Mouse (Mus musculus): ENCODE data around the gene Irf7. TPM values are rescaled to one million over a fixed set of nuclear protein-coding genes. Genes with fewer than 3 reads are reported as not detected.

The Irf7 gene
- total and polyA plus RNA-seq, 3 experiments, result 1.9 to 2.0 TPM; not detected in 1

- Histone ChIP-seq H3K79me2 (ENCODE audit: control insufficient read depth, insufficient read depth, low read length, poor library complexity) (no peaks in the 10 kb centered on the region), H3K4me3 (ENCODE audit: control insufficient read depth in 1 of 2, insufficient read depth in 1 of 2, low read depth in 2 of 2, low read length in 2 of 2) (no peak overlapping the region), H3K27ac (ENCODE audit: control insufficient read depth, low read depth, low read length) (no peak overlapping the region), H3K9me3 (replicated peaks; ENCODE audit: insufficient read depth, low read length) (no peaks in the 10 kb centered on the region), H3K4me1 (ENCODE audit: control insufficient read depth in 1 of 2, insufficient read depth in 2 of 2, low read length in 2 of 2) (no peaks in the 10 kb centered on the region), H3K9ac (ENCODE audit: control insufficient read depth, low read depth, low read length, poor library complexity, severe bottlenecking) (no peak overlapping the region), H3K27me3 (ENCODE audit: control insufficient read depth in 1 of 2, insufficient read depth in 2 of 2, low read length in 2 of 2) (no peaks in the 10 kb centered on the region), H3K36me3 (ENCODE audit: control insufficient read depth in 1 of 2, insufficient read depth in 2 of 2, low read length in 2 of 2) (no peaks in the 10 kb centered on the region)
- no peak for TF ChIP-seq ELF1 (IDR thresholded peaks at IDR 0.05; ENCODE audit: low read depth, low read length)
- no peak for TF ChIP-seq NRF1 (IDR thresholded peaks at IDR 0.05; ENCODE audit: insufficient read depth, low read depth, low read length, poor library complexity, severe bottlenecking)
- no peak for TF ChIP-seq ZKSCAN1 (IDR thresholded peaks at IDR 0.05; ENCODE audit: low read depth, low read length)
- TF ChIP-seq TBP (IDR thresholded peaks at IDR 0.05; ENCODE audit: low read depth, low read length), result no peak
- TF ChIP-seq TCF12 (IDR thresholded peaks at IDR 0.05; ENCODE audit: low read depth, low read length), result no peak
- TF ChIP-seq MEF2A (IDR thresholded peaks at IDR 0.05; ENCODE audit: extremely low read depth, insufficient replicate concordance, low read depth, low read length, poor library complexity, severe bottlenecking), result no peak
- no peak for TF ChIP-seq SMC3 (IDR thresholded peaks at IDR 0.05; ENCODE audit: low read depth, low read length)
- no peak for TF ChIP-seq UBTF (IDR thresholded peaks at IDR 0.05; ENCODE audit: borderline replicate concordance, insufficient read depth, low read depth, low read length)
- TF ChIP-seq POLR2A (IDR thresholded peaks at IDR 0.05; ENCODE audit: control insufficient read depth in 1 of 2, insufficient read depth in 1 of 2, low read depth in 1 of 2, low read length in 2 of 2, poor library complexity in 1 of 2), result no peak
- no peak for TF ChIP-seq TAL1 (IDR thresholded peaks at IDR 0.05; ENCODE audit: low read length)
- TF ChIP-seq ETS1 (IDR thresholded peaks at IDR 0.05; ENCODE audit: low read depth, low read length), result no peak
- TF ChIP-seq RCOR1 (IDR thresholded peaks at IDR 0.05; ENCODE audit: low read depth, low read length), result no peak
- no peak for TF ChIP-seq E2F4 (IDR thresholded peaks at IDR 0.05; ENCODE audit: borderline replicate concordance, low read depth, low read length)
- no peak for TF ChIP-seq MYB (IDR thresholded peaks at IDR 0.05; ENCODE audit: low read depth, low read length)
- no peak for TF ChIP-seq POLR2AphosphoS2 (IDR thresholded peaks at IDR 0.05; ENCODE audit: low read length)
- no peak for DNase-seq (ENCODE audit: low read depth, low spot score)
Measured at GRCm38 (mm10) chr7:141281442-141281841, 15.2 kb upstream of the Irf7 start.

DNA sequence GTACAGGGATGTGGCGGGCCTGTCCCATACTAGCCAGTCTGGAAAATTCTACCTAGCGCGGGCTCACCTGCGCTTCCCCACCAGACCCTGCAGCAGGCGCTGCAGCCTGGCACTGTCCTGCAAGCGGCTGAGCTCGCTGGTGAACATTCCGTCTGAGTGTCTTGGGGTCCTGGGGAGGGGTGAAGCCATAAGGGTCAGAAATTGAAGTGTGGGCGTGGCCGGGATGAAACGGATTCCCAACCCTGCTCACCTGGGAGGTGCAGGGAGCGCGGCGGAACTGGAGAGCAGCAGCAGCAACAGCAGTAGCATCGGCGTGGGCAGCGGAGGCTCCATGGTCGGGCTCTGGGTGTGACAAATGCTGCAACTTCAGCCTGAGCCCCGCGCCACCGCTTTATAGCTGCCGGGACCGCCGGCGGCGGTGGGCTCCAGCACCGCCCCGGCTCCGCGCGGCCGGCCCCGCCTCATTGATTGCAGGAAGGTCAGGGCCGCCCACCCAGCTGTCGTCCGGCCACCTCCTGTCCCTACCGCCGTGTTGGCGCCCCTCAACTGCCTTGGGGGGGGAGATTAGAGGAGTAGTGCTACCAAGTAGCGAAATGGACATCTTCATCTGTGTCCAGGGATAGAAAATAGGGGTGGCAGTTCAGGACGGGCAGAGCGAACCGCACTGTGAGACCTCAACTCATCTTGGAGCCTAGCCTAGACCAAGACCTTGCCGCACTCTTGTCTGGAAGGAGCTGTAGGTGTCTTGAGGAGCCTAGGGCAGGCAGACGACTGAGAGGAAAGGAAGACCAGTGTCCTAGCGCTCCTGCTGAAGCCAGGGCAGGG is 12.7 kb upstream of the Irf7 start, which contains the start of gene Sct:
Gene Sct (minus strand): TSS at position 368 of the 825 bp plus-strand sequence.
- no peaks in the 10 kb centered on the region for H3K36me3 ChIP-seq (ENCODE audit: control insufficient read depth in 1 of 2, insufficient read depth in 2 of 2, low read length in 2 of 2)
- no peaks in the 10 kb centered on the region for H3K9me3 ChIP-seq (replicated peaks; ENCODE audit: insufficient read depth, low read length)
- H3K27ac ChIP-seq (ENCODE audit: control insufficient read depth, low read depth, low read length), result no peak within 1 kb of the TSS
- H3K27me3 ChIP-seq (ENCODE audit: control insufficient read depth in 1 of 2, insufficient read depth in 2 of 2, low read length in 2 of 2), result no peaks in the 10 kb centered on the region
- H3K9ac ChIP-seq (ENCODE audit: control insufficient read depth, low read depth, low read length, poor library complexity, severe bottlenecking), result no peak within 1 kb of the TSS
- no peaks in the 10 kb centered on the region for H3K4me1 ChIP-seq (ENCODE audit: control insufficient read depth in 1 of 2, insufficient read depth in 2 of 2, low read length in 2 of 2)
- H3K79me2 ChIP-seq (ENCODE audit: control insufficient read depth, insufficient read depth, low read length, poor library complexity), result no peaks in the 10 kb centered on the region
- H3K4me3 ChIP-seq (ENCODE audit: control insufficient read depth in 1 of 2, insufficient read depth in 1 of 2, low read depth in 2 of 2, low read length in 2 of 2), result no peak within 1 kb of the TSS
- no peak for TF ChIP-seq MAFK (IDR thresholded peaks at IDR 0.05; ENCODE audit: borderline replicate concordance, low read depth, low read length)
- TF ChIP-seq CTCF (IDR thresholded peaks at IDR 0.05 in 2 of 3, conservative IDR thresholded peaks at IDR 0.05 in 1 of 3; ENCODE audit: control insufficient read depth in 1 of 3, insufficient read depth in 1 of 3, low read depth in 2 of 3, low read length in 3 of 3, poor library complexity in 1 of 3, severe bottlenecking in 1 of 3), result 0 out of 6 replicates have a peak, but pooled peaks of 1 of the 3 experiments have one; percentile 1
- TF ChIP-seq KAT2A (conservative IDR thresholded peaks at IDR 0.05; ENCODE audit: low read depth, low read length), result no peak
- no peak for TF ChIP-seq NRF1 (IDR thresholded peaks at IDR 0.05; ENCODE audit: insufficient read depth, low read depth, low read length, poor library complexity, severe bottlenecking)
- TF ChIP-seq CHD1 (IDR thresholded peaks at IDR 0.05; ENCODE audit: low read depth, low read length), result no peak
- TF ChIP-seq GABPA (IDR thresholded peaks at IDR 0.05; ENCODE audit: low read depth, low read length), result no peak
- TF ChIP-seq MYC (IDR thresholded peaks at IDR 0.05; ENCODE audit: low read depth, low read length), result no peak
- no peak for TF ChIP-seq NELFE (IDR thresholded peaks at IDR 0.05; ENCODE audit: low read depth, low read length)
- no peak for TF ChIP-seq MEF2A (IDR thresholded peaks at IDR 0.05; ENCODE audit: extremely low read depth, insufficient replicate concordance, low read depth, low read length, poor library complexity, severe bottlenecking)
- no peak for DNase-seq (ENCODE audit: low read depth, low spot score)
